Mouse (Mus musculus): Measurements from ENCODE around the gene Dgkb. TPM values are rescaled to one million over a fixed set of nuclear protein-coding genes. Genes with fewer than 3 reads are reported as not detected.

Gene Dgkb
- polyA plus RNA-seq (2012; ENCODE audit: low replicate concordance) = not detected in 2 replicates

GRCm38 (mm10) chr12:37817426-37817825 lies at the start of gene Dgkb:
Dgkb (plus strand) TSS chr12:37817726.

Measured in leukemia stem cell, adult 10-12 weeks (primary cell).